ENCODE assay signal across 8 mouse cellular contexts in genomic region chr1:119463386-119463785, GRCm38 (mm10). TPM values are rescaled to one million over a fixed set of nuclear protein-coding genes. Genes with fewer than 3 reads are reported as not detected.
DNase-seq lines count a peak whose midpoint lies in the region; ATAC-seq and TF ChIP-seq lines count a peak whose summit lies in the region.

No protein-coding gene starts in this region.

- no peak overlapping the region for H3ac ChIP-seq in myocyte (ENCODE audit: control insufficient read depth, insufficient read length)

- no peaks in the 10 kb centered on the region for H3K27me3 ChIP-seq in heart, postnatal 0 days (ENCODE audit: control insufficient read depth, insufficient read depth, low read length)
- no peaks in the 10 kb centered on the region for H3K27me3 ChIP-seq in myocyte (ENCODE audit: control insufficient read depth, insufficient read depth, insufficient read length)

- H3K4me3 ChIP-seq in heart, postnatal 0 days (ENCODE audit: low read depth, low read length), result no peak overlapping the region
- H3K4me3 ChIP-seq in myocyte, result no peak overlapping the region

- no peak for TF ChIP-seq POLR2A in myocyte (IDR thresholded peaks at IDR 0.05; ENCODE audit: insufficient read length, low read depth)

- H3K4me2 ChIP-seq in heart, postnatal 0 days (ENCODE audit: low read depth, low read length), result no peak overlapping the region
- no peak overlapping the region for H3K4me2 ChIP-seq in myocyte (ENCODE audit: low read depth)

- no peak for TF ChIP-seq EP300 in heart, postnatal 0 days (IDR thresholded peaks at IDR 0.05; ENCODE audit: low read depth)

- no peaks in the 10 kb centered on the region for H3K36me3 ChIP-seq in heart, postnatal 0 days (replicated peaks; ENCODE audit: control insufficient read depth, insufficient read depth, low read length)
- no peaks in the 10 kb centered on the region for H3K36me3 ChIP-seq in myocyte (ENCODE audit: control insufficient read depth, insufficient read depth)

- H3K9ac ChIP-seq in heart, postnatal 0 days (replicated peaks; ENCODE audit: low read depth, low read length), result no peak overlapping the region

- H3K27ac ChIP-seq in heart, postnatal 0 days (ENCODE audit: low read depth), result no peak overlapping the region

- H3K79me2 ChIP-seq in myocyte (ENCODE audit: control insufficient read depth, insufficient read depth), result no peaks in the 10 kb centered on the region

- no peaks in the 10 kb centered on the region for H3K4me1 ChIP-seq in heart, postnatal 0 days (ENCODE audit: control insufficient read depth, insufficient read depth)

- no peaks in the 10 kb centered on the region for H3K9me3 ChIP-seq in heart, postnatal 0 days (replicated peaks; ENCODE audit: control insufficient read depth, low read length)

- ATAC-seq in heart, postnatal 0 days (ENCODE audit: insufficient read depth, low read depth), result no peak
- no peak for ATAC-seq in frontal cortex, adult (ENCODE audit: low TSS enrichment)

- 57% methylated on average over 2 of the region's 2 CpGs for WGBS in heart, postnatal 0 days

- peak; percentile 33 for DNase-seq in heart, postnatal 0 days (ENCODE audit: low spot score)
- no peak for DNase-seq in heart, adult 11 months
- peak; percentile 81 for DNase-seq in 3T3-L1 (ENCODE audit: low read depth, low spot score)
- DNase-seq in NIH3T3 (ENCODE audit: low read depth), result peak; percentile 72
- DNase-seq in embryo, embryonic 11 days, result peak; percentile 68
- peak; percentile 54 for DNase-seq in kidney, postnatal 14 days

- peak; percentile 62 for TF ChIP-seq CTCF in heart, postnatal 0 days (IDR thresholded peaks at IDR 0.05; ENCODE audit: low read depth)

TF ChIP-seq in myocyte, 11 proteins besides CTCF, POLR2A, EP300 and RAD21:
- TF ChIP-seq USF1 (IDR thresholded peaks at IDR 0.05; ENCODE audit: low read depth) (peak; percentile 81), E2F4 (IDR thresholded peaks at IDR 0.05; ENCODE audit: insufficient read depth) (no peak)

RNA-seq across cellular contexts. Expression of gene Ralb, which starts 41.2 kb away (rescaled TPM):
- total RNA-seq in heart, postnatal 0 days (2014; rRNA removed; ENCODE audit: low replicate concordance), result 74.4 and 86.2 TPM in 2 replicates
- 86.0 and 91.0 TPM in 2 replicates for polyA plus RNA-seq in heart, postnatal 0 days (2015; fragmentation: Nextera tagmentation; extraction: Ambion mirVana)
- 26.0 TPM for polyA plus RNA-seq in myocyte (2012; fragmentation: generic; extraction: Trizol)

RNA-seq across cellular contexts. Expression of gene Inhbb, which starts 41.3 kb away (rescaled TPM):
- 1.2 and 1.7 TPM in 2 replicates for total RNA-seq in heart, postnatal 0 days (2014; rRNA removed; ENCODE audit: low replicate concordance)
- 0.36 and 0.45 TPM in 2 replicates for polyA plus RNA-seq in heart, postnatal 0 days (2015; fragmentation: Nextera tagmentation; extraction: Ambion mirVana)
- polyA plus RNA-seq in myocyte (2012; fragmentation: generic; extraction: Trizol), result 8.3 TPM
